Mouse (Mus musculus) liver, postnatal 0 days (tissue): ENCODE measurements around the gene Fbxo45.

ENCODE experiments used
- CTCF ChIP-seq: sonication (generic); IDR thresholded peaks from 2 replicates; pipeline ENCODE4 v1.5.1; 2016; ENCODE audit warnings: antibody characterized with exemption, low read depth
- EP300 ChIP-seq: IDR thresholded peaks from 2 replicates; pipeline ENCODE4 v1.6.1; 2016; ENCODE audit warnings: antibody characterized with exemption, low read depth, mild to moderate bottlenecking

GRCm38 (mm10) chr16:32275830-32276229 lies 28.9 kb upstream of the Fbxo45 start:
- TF ChIP-seq EP300 (no peak), CTCF (no peak)
